Mouse (Mus musculus) midbrain, embryonic 14.5 days (tissue): ENCODE measurements around the gene Cryba2. TPM values are rescaled to one million over a fixed set of nuclear protein-coding genes. Genes with fewer than 3 reads are reported as not detected.

Experiments used
- ATAC-seq: fragments of 200-750 bp; cut with Nextera tagmentation; 2 replicates; pipeline ENCODE4 v1.8.0; 2017; ENCODE audit warnings: moderate number of reproducible peaks, moderate library complexity; ENCODE audit not compliant: low FRiP score, low TSS enrichment
- DNase-seq: peaks from one replicate; pipeline ENCODE4 v3.0.0-alpha.2; 2015
- H3K27ac ChIP-seq: fragments of 300-500 bp; sonication (generic); replicated peaks from 2 replicates; pipeline ENCODE4 v1.5.1; 2014; ENCODE audit warnings: mild to moderate bottlenecking, low read depth, low read length, moderate library complexity
- H3K27me3 ChIP-seq: fragments of 300-500 bp; sonication (generic); 2 replicates; pipeline ENCODE4 v1.6.1; 2014; ENCODE audit warnings: low read length, control low read depth, mixed read lengths; ENCODE audit not compliant: control insufficient read depth, insufficient read depth
- H3K36me3 ChIP-seq: fragments of 300-500 bp; sonication (generic); 2 replicates; pipeline ENCODE4 v1.6.1; 2014; ENCODE audit warnings: low read length, control low read depth; ENCODE audit not compliant: control insufficient read depth, insufficient read depth
- H3K4me1 ChIP-seq: fragments of 300-500 bp; sonication (generic); 2 replicates; pipeline ENCODE4 v1.6.1; 2014; ENCODE audit warnings: mild to moderate bottlenecking, antibody characterized with exemption, low read length, control low read depth; ENCODE audit not compliant: control insufficient read depth, insufficient read depth
- H3K4me2 ChIP-seq: fragments of 300-500 bp; sonication (generic); 2 replicates; pipeline ENCODE4 v1.6.1; 2014; ENCODE audit warnings: mild to moderate bottlenecking, low read length, moderate library complexity
- H3K4me3 ChIP-seq: fragments of 300-500 bp; sonication (generic); replicated peaks from 2 replicates; pipeline ENCODE4 v1.5.1; 2014; ENCODE audit warnings: low read depth, low read length
- H3K9ac ChIP-seq: fragments of 300-500 bp; sonication (generic); replicated peaks from 2 replicates; pipeline ENCODE4 v1.6.1; 2014; ENCODE audit warnings: mild to moderate bottlenecking, low read length, moderate library complexity
- H3K9me3 ChIP-seq: fragments of 300-500 bp; sonication (generic); 2 replicates; pipeline ENCODE4 v1.6.1; 2016; ENCODE audit warnings: low read length, control low read depth, mixed read lengths; ENCODE audit not compliant: control insufficient read depth
- WGBS: fragments of 180-500 bp; shearing (Covaris S2); extraction: QIAGEN DNeasy Blood & Tissue Kit; methylation state at CpG from one replicate; pipeline ENCODE4 v1.1.7; 2014; 5-methylcytosine and 5-hydroxymethylcytosine counted together
- polyA plus RNA-seq: library from polyadenylated mRNA; unstranded; fragments of >200 nt; fragmentation: Nextera tagmentation; extraction: Ambion mirVana; gene quantifications from 2 replicates; pipeline ENCODE4 v1.2.1, GENCODE M21; 2014

Gene Cryba2
- polyA plus RNA-seq, 1 experiment from 2014 or later: not detected

GRCm38 (mm10) chr1:74891513-74891912 is 1.4 kb downstream of the Cryba2 start:
- DNase-seq: peak; percentile 29
- H3K4me1 ChIP-seq: 0 out of 2 replicates have a peak, but pooled peaks cover 4% of the 10 kb centered on the region
- H3K27ac ChIP-seq: no peak overlapping the region
- no peak overlapping the region for H3K4me3 ChIP-seq
- ATAC-seq: no peak
- H3K4me2 ChIP-seq: no peak overlapping the region
- no peaks in the 10 kb centered on the region for H3K9me3 ChIP-seq
- H3K9ac ChIP-seq: no peak overlapping the region
- no peaks in the 10 kb centered on the region for H3K36me3 ChIP-seq
- WGBS: 0% methylated on average over 5 of the region's 8 CpGs
- H3K27me3 ChIP-seq: peaks cover 84% of the 10 kb centered on the region

GRCm38 (mm10) chr1:74885369-74886042 is 7.4 kb downstream of the Cryba2 start, which contains the start of gene Fev:
Fev (minus strand) TSS chr1:74885419.
- peak within 1 kb of the TSS; percentile 43 for H3K4me2 ChIP-seq
- peak within 1 kb of the TSS; percentile 22 for H3K4me3 ChIP-seq
- no peak for ATAC-seq
- under 1% methylated on average over 37 of the region's 43 CpGs for WGBS
- H3K9me3 ChIP-seq: no peaks in the 10 kb centered on the region
- peaks cover 11% of the 10 kb centered on the region for H3K4me1 ChIP-seq
- peak within 1 kb of the TSS; percentile 26; the same call in 1 of the 2 replicates for H3K9ac ChIP-seq
- H3K27me3 ChIP-seq: peaks cover 91% of the 10 kb centered on the region
- no peak within 1 kb of the TSS for H3K27ac ChIP-seq
- peak; percentile 33 for DNase-seq
- no peaks in the 10 kb centered on the region for H3K36me3 ChIP-seq

GRCm38 (mm10) chr1:74884196-74885141 is 8.5 kb downstream of the Cryba2 start:
- no peaks in the 10 kb centered on the region for H3K36me3 ChIP-seq
- peaks cover 11% of the 10 kb centered on the region for H3K4me1 ChIP-seq
- ATAC-seq (no peak), DNase-seq (peak; percentile 52)
- H3K9ac ChIP-seq: 0 out of 2 replicates have a peak overlapping the region, but pooled peaks have one; percentile 26
- no peak overlapping the region for H3K27ac ChIP-seq
- H3K4me3 ChIP-seq: peak overlapping the region; percentile 22
- peak overlapping the region; percentile 43 for H3K4me2 ChIP-seq
- WGBS: under 1% methylated on average over 57 of the region's 57 CpGs
- H3K27me3 ChIP-seq: peaks cover 80% of the 10 kb centered on the region
- H3K9me3 ChIP-seq: no peaks in the 10 kb centered on the region

- DNase-seq (no peak), ATAC-seq (no peak)
- WGBS: 3% methylated on average over 5 of the region's 5 CpGs
- H3K27ac ChIP-seq: no peak overlapping the region
- H3K27me3 ChIP-seq: peaks cover 74% of the 10 kb centered on the region
- no peaks in the 10 kb centered on the region for H3K36me3 ChIP-seq
- H3K4me3 ChIP-seq: no peak overlapping the region
- H3K9me3 ChIP-seq: no peaks in the 10 kb centered on the region
- H3K4me1 ChIP-seq: peaks cover 11% of the 10 kb centered on the region
- no peak overlapping the region for H3K9ac ChIP-seq
- H3K4me2 ChIP-seq: no peak overlapping the region
These were observed 9.5 kb downstream of the Cryba2 start for GRCm38 (mm10) chr1:74883441-74883840.

GRCm38 (mm10) chr1:74882828-74883227 is 10.1 kb downstream of the Cryba2 start:
- no peak for ATAC-seq
- Histone ChIP-seq H3K9me3 (no peaks in the 10 kb centered on the region), H3K4me2 (0 out of 2 replicates have a peak overlapping the region, but pooled peaks have one; percentile 66), H3K9ac (no peak overlapping the region), H3K4me3 (no peak overlapping the region), H3K36me3 (no peaks in the 10 kb centered on the region), H3K4me1 (peaks cover 11% of the 10 kb centered on the region), H3K27ac (no peak overlapping the region), H3K27me3 (peaks cover 68% of the 10 kb centered on the region)
- WGBS: 2% methylated on average over 8 of the region's 8 CpGs
- peak; percentile 23 for DNase-seq

GRCm38 (mm10) chr1:74882055-74882734 is 10.7 kb downstream of the Cryba2 start:
- H3K4me1 ChIP-seq: peaks cover 11% of the 10 kb centered on the region
- under 1% methylated on average over 74 of the region's 74 CpGs for WGBS
- no peaks in the 10 kb centered on the region for H3K36me3 ChIP-seq
- H3K9ac ChIP-seq: peak overlapping the region; percentile 40
- ATAC-seq (no peak), DNase-seq (peak; percentile 62)
- H3K4me3 ChIP-seq: peak overlapping the region; percentile 35
- peak overlapping the region; percentile 66 for H3K4me2 ChIP-seq
- peaks cover 62% of the 10 kb centered on the region for H3K27me3 ChIP-seq
- H3K27ac ChIP-seq: no peak overlapping the region
- H3K9me3 ChIP-seq: no peaks in the 10 kb centered on the region

GRCm38 (mm10) chr1:74880785-74881360 is 12.1 kb downstream of the Cryba2 start:
- Histone ChIP-seq H3K4me3 (no peak overlapping the region), H3K27me3 (peaks cover 49% of the 10 kb centered on the region), H3K4me1 (peaks cover 11% of the 10 kb centered on the region), H3K9ac (no peak overlapping the region), H3K27ac (no peak overlapping the region), H3K9me3 (no peaks in the 10 kb centered on the region), H3K36me3 (no peaks in the 10 kb centered on the region), H3K4me2 (no peak overlapping the region)
- ATAC-seq (no peak), DNase-seq (peak; percentile 93)
- 3% methylated on average over 18 of the region's 18 CpGs for WGBS

GRCm38 (mm10) chr1:74877199-74877598 is 15.7 kb downstream of the Cryba2 start:
- Histone ChIP-seq H3K9ac (no peak overlapping the region), H3K9me3 (no peaks in the 10 kb centered on the region), H3K4me1 (peaks cover 4% of the 10 kb centered on the region), H3K27me3 (peaks cover 13% of the 10 kb centered on the region), H3K36me3 (no peaks in the 10 kb centered on the region), H3K27ac (no peak overlapping the region), H3K4me2 (no peak overlapping the region), H3K4me3 (no peak overlapping the region)
- ATAC-seq: no peak
- WGBS: 65% methylated on average over 3 of the region's 3 CpGs
- no peak for DNase-seq
